Mouse (Mus musculus) yolk sac, embryonic 10.5 days (tissue): Measurements from ENCODE around the gene Mfn1.

Source experiments
- DNase-seq: peaks from one replicate; pipeline ENCODE4 v3.0.0-alpha.2; 2017; ENCODE audit warnings: low spot score

Mfn1 gene

GRCm38 (mm10) chr3:32611606-32612170, 82.4 kb downstream of the Mfn1 start:
- peak; percentile 62 for DNase-seq

- DNase-seq: no peak
Observed at GRCm38 (mm10) chr3:32614786-32615185, 85.5 kb downstream of the Mfn1 start.

- no peak for DNase-seq
Observed at GRCm38 (mm10) chr3:32615376-32615775, 86.1 kb downstream of the Mfn1 start.

- DNase-seq: no peak
Observed at GRCm38 (mm10) chr3:32616006-32616330, 86.7 kb downstream of the Mfn1 start.

- DNase-seq: peak; percentile 86
Observed at GRCm38 (mm10) chr3:32616331-32617052, 87.2 kb downstream of the Mfn1 start, which contains the start of gene Gnb4. TSS of gene Gnb4 (minus strand) at chr3:32616585.

GRCm38 (mm10) chr3:32617053-32617642, 87.9 kb downstream of the Mfn1 start:
- DNase-seq: no peak

GRCm38 (mm10) chr3:32621658-32622057, 92.4 kb downstream of the Mfn1 start:
- no peak for DNase-seq

GRCm38 (mm10) chr3:32622106-32622505, 92.8 kb downstream of the Mfn1 start:
- DNase-seq: no peak

GRCm38 (mm10) chr3:32628141-32628540, 98.9 kb downstream of the Mfn1 start:
- no peak for DNase-seq
